Comparison of ENCODE assay signal across 16 mouse cellular contexts in genomic region chr3:142391531-142391930, GRCm38 (mm10).
"Had no signal": no experiment of that assay in that cellular context is flagged by ENCODE, and none has a peak within 500 bp of the region (broad histone marks: within the 10 kb centered on the region; RNA-seq: fewer than 3 reads in every experiment).

No protein-coding gene starts in this region.

- DNase-seq: kidney, postnatal 36 days; layer of hippocampus, adult 9-11 months; layer of hippocampus, postnatal 36 days; liver; liver, embryonic 13.5 days; liver, postnatal 0 days; lung, postnatal 14 days; retina, postnatal 1 day; right cerebral cortex, postnatal 4 days; spleen, adult 18-20 months; thymus, postnatal 4 days had no signal

- H3K4me2 ChIP-seq: limb, embryonic 12.5 days; liver, embryonic 13.5 days; lung, embryonic 15.5 days; midbrain, embryonic 12.5 days; neural tube, embryonic 13.5 days had no signal

- H3K27ac ChIP-seq: limb, embryonic 12.5 days; liver, embryonic 13.5 days; lung, embryonic 15.5 days; midbrain, embryonic 12.5 days; neural tube, embryonic 13.5 days had no signal

- H3K27me3 ChIP-seq: liver, embryonic 13.5 days; lung, embryonic 15.5 days had no signal

- ATAC-seq: liver, postnatal 0 days; midbrain, embryonic 16.5 days had no signal

- H3K9me3 ChIP-seq: limb, embryonic 12.5 days; liver, embryonic 13.5 days; lung, embryonic 15.5 days; midbrain, embryonic 12.5 days; neural tube, embryonic 13.5 days had no signal

- H3K4me3 ChIP-seq: limb, embryonic 12.5 days; liver, embryonic 13.5 days; lung, embryonic 15.5 days; midbrain, embryonic 12.5 days; neural tube, embryonic 13.5 days had no signal

- H3K9ac ChIP-seq: limb, embryonic 12.5 days; liver, embryonic 13.5 days; liver, postnatal 0 days; lung, embryonic 15.5 days; midbrain, embryonic 12.5 days; neural tube, embryonic 13.5 days had no signal

- H3K36me3 ChIP-seq: limb, embryonic 12.5 days; lung, embryonic 15.5 days; midbrain, embryonic 12.5 days; neural tube, embryonic 13.5 days had no signal

- H3K4me1 ChIP-seq: lung, embryonic 15.5 days had no signal
